Mouse (Mus musculus) kidney, postnatal 0 days (tissue): ENCODE data around the gene Pitx2. TPM values are rescaled to one million over a fixed set of nuclear protein-coding genes. Genes with fewer than 3 reads are reported as not detected.
A peak's percentile ranks its signal among the peaks of the same experiment; 100 is the strongest.

ENCODE experiments used
- ATAC-seq: fragments of 200-750 bp; cut with Nextera tagmentation; replicated peaks from 2 replicates; pipeline ENCODE4 v1.8.0; 2017; ENCODE audit warnings: low read depth, moderate number of reproducible peaks, moderate TSS enrichment, moderate library complexity; ENCODE audit not compliant: low FRiP score
- DNase-seq: peaks from one replicate; pipeline ENCODE4 v3.0.0-alpha.2; 2016; ENCODE audit warnings: low spot score
- H3K27ac ChIP-seq: fragments of 300-500 bp; sonication (generic); 2 replicates; pipeline ENCODE4 v1.5.1; 2014; ENCODE audit warnings: mild to moderate bottlenecking
- H3K27me3 ChIP-seq: fragments of 300-500 bp; sonication (generic); 2 replicates; pipeline ENCODE4 v1.6.1; 2014; ENCODE audit warnings: low read length, mixed read lengths; ENCODE audit not compliant: insufficient read depth
- H3K36me3 ChIP-seq: fragments of 300-500 bp; sonication (generic); 2 replicates; pipeline ENCODE4 v1.6.1; 2014; ENCODE audit warnings: low read length, mixed read lengths; ENCODE audit not compliant: insufficient read depth
- H3K4me1 ChIP-seq: fragments of 300-500 bp; sonication (generic); replicated peaks from 2 replicates; pipeline ENCODE4 v1.6.1; 2014; ENCODE audit warnings: antibody characterized with exemption, low read length, mixed read lengths; ENCODE audit not compliant: insufficient read depth
- H3K4me2 ChIP-seq: fragments of 300-500 bp; sonication (generic); 2 replicates; pipeline ENCODE4 v1.6.1; 2014; ENCODE audit warnings: mild to moderate bottlenecking, low read length, moderate library complexity, mixed read lengths
- H3K4me3 ChIP-seq: fragments of 300-500 bp; sonication (generic); replicated peaks from 2 replicates; pipeline ENCODE4 v1.5.1; 2014; ENCODE audit warnings: low read depth, low read length
- H3K9ac ChIP-seq: fragments of 300-500 bp; sonication (generic); 2 replicates; pipeline ENCODE4 v1.6.1; 2014; ENCODE audit warnings: low read depth, low read length
- H3K9me3 ChIP-seq: fragments of 300-500 bp; sonication (generic); replicated peaks from 2 replicates; pipeline ENCODE4 v1.6.1; 2016; ENCODE audit warnings: low read length, inconsistent platforms, mixed read lengths
- CTCF ChIP-seq: IDR thresholded peaks from 2 replicates; pipeline ENCODE4 v1.5.1; 2016; ENCODE audit warnings: antibody characterized with exemption, low read depth, mild to moderate bottlenecking, moderate library complexity
- WGBS: fragments of 180-500 bp; shearing (Covaris S2); extraction: QIAGEN DNeasy Blood & Tissue Kit; methylation state at CpG from one replicate; pipeline ENCODE4 v1.1.7; 2014; 5-methylcytosine and 5-hydroxymethylcytosine counted together
- polyA plus RNA-seq: library from polyadenylated mRNA; unstranded; fragments of >200 nt; fragmentation: Nextera tagmentation; extraction: Ambion mirVana; gene quantifications from 2 replicates; pipeline ENCODE4 v1.2.1, GENCODE M21; 2015

Gene Pitx2
- polyA plus RNA-seq, 1 experiment from 2014 or later = 6.5 TPM

DNA sequence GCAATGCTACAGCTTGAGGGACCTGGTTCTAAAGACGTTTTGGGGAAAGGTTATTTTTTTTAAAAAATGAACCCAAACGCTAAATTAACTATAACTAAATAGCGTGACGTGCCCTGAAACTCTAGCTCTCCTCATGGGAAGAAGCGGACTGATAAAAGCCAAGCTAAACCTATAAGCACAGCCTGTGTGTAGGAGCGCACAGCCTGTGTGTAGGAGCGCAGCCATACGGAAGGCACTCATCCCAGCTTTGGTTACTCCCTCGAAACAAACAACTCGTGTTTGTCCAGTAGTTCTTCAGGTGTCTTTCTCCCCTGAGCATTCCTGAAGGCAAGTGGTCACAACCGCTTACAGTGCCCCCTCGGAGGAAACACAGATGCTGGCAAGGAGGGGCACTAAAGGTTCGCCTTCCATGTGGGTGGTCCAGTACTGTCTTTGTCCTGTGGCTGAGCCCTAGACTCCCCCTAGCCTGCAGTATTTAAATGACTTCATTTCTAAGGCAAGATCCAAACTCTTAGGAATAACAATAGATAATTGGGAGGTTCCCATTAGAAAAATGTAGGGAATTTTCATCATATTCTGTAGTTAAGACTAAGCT, 39.1 kb downstream of the Pitx2 start:
- DNase-seq (no peak), ATAC-seq (no peak)
- Histone ChIP-seq H3K4me2 (peak overlapping the region; percentile 39; the same call in 1 of the 2 replicates), H3K27me3 (no peaks in the 10 kb centered on the region), H3K9ac (no peak overlapping the region), H3K27ac (no peak overlapping the region), H3K4me3 (0 out of 2 replicates have a peak overlapping the region, but pooled peaks have one; percentile 5), H3K4me1 (no peaks in the 10 kb centered on the region), H3K9me3 (no peaks in the 10 kb centered on the region), H3K36me3 (no peaks in the 10 kb centered on the region)
- TF ChIP-seq CTCF = no peak
- WGBS = 16% methylated on average over 13 of the region's 13 CpGs

DNA sequence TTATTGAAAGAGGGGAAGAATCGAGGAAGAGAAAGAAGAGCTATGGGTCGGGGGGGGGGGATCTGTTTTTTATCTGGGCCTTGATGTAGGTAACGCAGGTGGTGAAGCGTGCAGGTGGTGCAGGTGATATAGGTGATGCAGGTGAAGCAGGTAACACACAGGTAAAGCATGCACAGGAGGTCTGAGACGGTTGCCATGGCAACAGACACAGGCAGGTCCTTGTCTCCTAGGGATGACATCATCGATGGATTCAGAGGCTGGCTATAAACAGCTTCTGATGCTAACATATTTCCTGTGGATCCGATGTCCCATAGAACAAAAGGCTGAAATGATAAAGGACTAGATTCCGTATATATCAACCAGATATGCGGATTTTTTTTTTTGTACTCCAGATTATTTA, 51.3 kb downstream of the Pitx2 start:
- 80% methylated on average over 9 of the region's 9 CpGs for WGBS
- no peaks in the 10 kb centered on the region for H3K27me3 ChIP-seq
- no peak; the same call in 1 of the 2 replicates for ATAC-seq

DNA sequence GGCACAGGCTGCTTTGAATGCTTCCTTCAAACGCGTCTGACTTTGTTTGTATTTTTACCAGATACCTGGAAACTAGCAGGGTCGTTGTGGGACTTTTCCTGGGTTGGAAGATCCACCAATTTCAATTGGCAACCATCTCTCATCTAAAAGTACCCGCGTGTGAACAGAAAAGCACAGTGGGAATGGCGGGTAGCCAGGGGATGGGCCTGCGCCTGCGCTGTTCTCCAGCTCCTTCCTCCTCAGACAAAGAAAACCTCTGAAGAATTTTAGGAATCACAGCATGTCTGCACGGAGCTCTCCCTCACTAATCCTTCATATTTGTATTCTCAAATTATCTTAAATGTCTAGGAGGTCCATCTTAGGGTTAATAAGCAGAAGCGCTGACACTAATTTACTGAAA, 54.6 kb downstream of the Pitx2 start:
- WGBS = 53% methylated on average over 10 of the region's 10 CpGs
- H3K27ac ChIP-seq = no peak overlapping the region
- ATAC-seq (no peak), DNase-seq (no peak)
- no peaks in the 10 kb centered on the region for H3K27me3 ChIP-seq
- no peak for TF ChIP-seq CTCF
- H3K9me3 ChIP-seq = no peaks in the 10 kb centered on the region
- H3K36me3 ChIP-seq = no peaks in the 10 kb centered on the region
- H3K9ac ChIP-seq = no peak overlapping the region
- no peak overlapping the region for H3K4me2 ChIP-seq
- H3K4me3 ChIP-seq = no peak overlapping the region
- no peaks in the 10 kb centered on the region for H3K4me1 ChIP-seq

More for the DNA sequence above, 51.3 kb downstream of the Pitx2 start:
- TF ChIP-seq CTCF = no peak
- H3K27ac ChIP-seq = no peak overlapping the region
- no peaks in the 10 kb centered on the region for H3K4me1 ChIP-seq
- H3K36me3 ChIP-seq = no peaks in the 10 kb centered on the region
- H3K9me3 ChIP-seq = no peaks in the 10 kb centered on the region
- H3K9ac ChIP-seq = no peak overlapping the region
- no peak for DNase-seq
- H3K4me2 ChIP-seq = no peak overlapping the region
- H3K4me3 ChIP-seq = no peak overlapping the region

DNA sequence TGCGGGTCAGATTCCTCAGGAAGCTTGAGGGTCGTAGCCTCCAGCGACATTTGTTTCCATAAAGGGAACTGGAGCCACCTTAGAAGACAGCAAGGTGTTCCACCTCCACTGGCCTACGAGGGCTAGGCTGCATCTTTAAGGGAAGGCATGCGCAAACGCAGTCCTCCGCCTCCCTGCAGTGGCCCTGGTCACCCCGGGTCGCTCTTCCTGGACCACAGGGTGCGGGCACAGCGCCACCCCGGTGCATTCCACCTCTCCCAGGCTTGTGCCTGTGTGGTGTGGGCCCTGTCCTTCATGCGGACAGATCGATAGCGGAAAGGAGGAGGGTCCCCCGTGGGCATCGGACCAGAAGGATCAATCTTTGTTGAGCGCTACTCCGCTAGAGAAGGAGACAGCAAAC, 56.6 kb downstream of the Pitx2 start:
- Histone ChIP-seq H3K4me1 (no peaks in the 10 kb centered on the region), H3K27ac (no peak overlapping the region), H3K36me3 (no peaks in the 10 kb centered on the region), H3K27me3 (no peaks in the 10 kb centered on the region), H3K9ac (no peak overlapping the region), H3K9me3 (no peaks in the 10 kb centered on the region), H3K4me3 (no peak overlapping the region), H3K4me2 (0 out of 2 replicates have a peak overlapping the region, but pooled peaks have one; percentile 27)
- ATAC-seq = no peak
- TF ChIP-seq CTCF = no peak
- WGBS = 51% methylated on average over 19 of the region's 19 CpGs
- DNase-seq = no peak

DNA sequence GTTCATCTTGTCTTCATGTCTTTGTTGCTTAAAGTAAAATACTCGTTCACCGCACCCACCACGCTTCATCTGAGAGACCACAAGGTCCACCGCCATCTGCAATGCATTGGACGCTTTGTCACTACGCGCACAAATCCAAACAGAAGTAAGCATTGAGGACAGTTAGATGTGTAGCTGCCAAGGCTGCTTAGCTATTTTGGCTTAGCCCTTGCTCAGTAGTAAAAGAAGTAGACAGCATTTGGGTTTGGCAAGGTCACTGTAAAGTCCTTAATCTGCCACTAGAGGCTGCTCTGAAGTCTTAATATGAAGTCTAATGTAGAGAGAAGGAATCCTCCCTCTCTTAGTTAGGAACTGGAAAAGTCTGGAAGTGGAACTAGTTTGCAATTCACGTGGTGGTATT, 57.1 kb downstream of the Pitx2 start:
- H3K27ac ChIP-seq = no peak overlapping the region
- H3K4me2 ChIP-seq = no peak overlapping the region
- ATAC-seq (0 out of 2 replicates have a peak, but pooled peaks have one; percentile 13), DNase-seq (peak; percentile 78)
- WGBS = 61% methylated on average over 8 of the region's 8 CpGs
- no peaks in the 10 kb centered on the region for H3K4me1 ChIP-seq
- H3K9ac ChIP-seq = no peak overlapping the region
- peak; percentile 63 for TF ChIP-seq CTCF
- no peaks in the 10 kb centered on the region for H3K27me3 ChIP-seq
- H3K36me3 ChIP-seq = no peaks in the 10 kb centered on the region
- no peak overlapping the region for H3K4me3 ChIP-seq
- H3K9me3 ChIP-seq = no peaks in the 10 kb centered on the region

DNA sequence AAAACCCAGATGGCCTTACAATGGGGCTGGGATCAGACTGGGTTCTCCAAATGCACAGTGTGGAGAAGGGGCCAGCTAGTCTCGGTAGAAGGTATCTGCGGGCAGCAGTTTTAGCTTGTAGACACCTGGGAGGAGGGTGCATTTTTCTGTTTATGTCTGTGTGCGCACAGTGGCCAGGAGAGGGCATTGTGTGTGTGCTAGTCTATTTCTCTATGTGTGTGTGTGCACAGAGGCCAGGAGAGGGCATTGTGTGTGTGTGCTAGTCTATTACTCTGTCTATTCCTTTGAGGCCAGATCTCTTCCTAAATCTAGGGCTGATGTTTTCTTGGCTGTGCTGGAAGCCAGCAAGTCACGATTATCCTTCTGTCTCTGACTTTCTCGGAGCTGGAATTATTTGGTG, 58.8 kb downstream of the Pitx2 start:
- WGBS = 80% methylated on average over 5 of the region's 5 CpGs
- Histone ChIP-seq H3K4me2 (no peak overlapping the region), H3K36me3 (no peaks in the 10 kb centered on the region), H3K4me3 (no peak overlapping the region), H3K27me3 (no peaks in the 10 kb centered on the region), H3K4me1 (no peaks in the 10 kb centered on the region), H3K9ac (no peak overlapping the region), H3K27ac (no peak overlapping the region), H3K9me3 (no peaks in the 10 kb centered on the region)
- ATAC-seq (no peak), DNase-seq (no peak)
- TF ChIP-seq CTCF = peak; percentile 49

Other genes starting within 250 kb of the Pitx2 start
- 108 and 117 TPM in 2 replicates for gene Enpep, start 132.8 kb downstream of the Pitx2 start, polyA plus RNA-seq